ENCODE assay signal across 11 mouse cellular contexts in the genomic region with DNA sequence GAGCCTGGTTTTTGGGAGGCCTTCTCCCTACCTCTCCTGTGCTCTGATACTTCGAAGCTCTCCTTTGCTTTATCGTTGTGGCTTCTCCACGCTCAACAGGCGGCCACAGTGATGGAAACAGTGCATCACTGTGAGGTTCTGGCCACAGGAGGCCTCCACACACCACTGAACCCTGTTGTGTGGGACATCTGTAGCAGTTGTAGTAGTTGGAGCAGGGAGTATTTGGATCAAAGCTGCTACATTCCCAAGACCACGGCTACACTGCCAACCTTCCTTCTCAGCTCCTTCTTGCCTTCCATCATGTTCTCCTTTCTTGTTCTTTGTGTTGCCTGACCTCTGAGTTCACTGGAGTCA. TPM values are rescaled to one million over a fixed set of nuclear protein-coding genes. Genes with fewer than 3 reads are reported as not detected.
DNase-seq lines count a peak whose midpoint lies in the region; ATAC-seq and TF ChIP-seq lines count a peak whose summit lies in the region.
"Had no signal": no experiment of that assay in that cellular context is flagged by ENCODE, and none has a peak within 500 bp of the region (broad histone marks: within the 10 kb centered on the region; RNA-seq: fewer than 3 reads in every experiment).

No protein-coding gene starts in this region.

- no peaks in the 10 kb centered on the region for H3K79me3 ChIP-seq in C2C12 (ENCODE audit: low read depth)

- no peak for DNase-seq in frontal cortex, postnatal 25 days (ENCODE audit: low spot score in 2 of 2)
- DNase-seq in layer of hippocampus, adult 2 months (ENCODE audit: low spot score in 2 of 2) = no peak
- no peak for DNase-seq in layer of hippocampus, adult 9-11 months
- DNase-seq in embryo, embryonic 10.5 days (ENCODE audit: low spot score) = peak; percentile 30
- no peak for DNase-seq in thymus, postnatal 14 days
- DNase-seq in gastrocnemius, postnatal 36 days = no peak
- DNase-seq: cerebellum, postnatal 10 days; forebrain, postnatal 0 days had no signal

- H3K36me3 ChIP-seq in C2C12 (ENCODE audit: control insufficient read depth, insufficient read depth) = no peaks in the 10 kb centered on the region

- intact Hi-C loops in gastrocnemius, postnatal 36 days (cut with DNase I) = loop anchor here (5.0 kb wide), 1 partner anchor 195 kb away; no protein-coding TSS in a partner anchor

- H3K79me2 ChIP-seq in C2C12 (ENCODE audit: control insufficient read depth, insufficient read depth) = no peaks in the 10 kb centered on the region

- peak; percentile 40 for TF ChIP-seq CTCF in layer of hippocampus, adult 2 months (conservative IDR thresholded peaks at IDR 0.05)
- peak; percentile 15 for TF ChIP-seq CTCF in C2C12 (IDR thresholded peaks at IDR 0.05; ENCODE audit: control insufficient read depth, insufficient read depth, insufficient read length)

- H3K4me3 ChIP-seq in layer of hippocampus, adult 2 months = no peak overlapping the region
- no peak overlapping the region for H3K4me3 ChIP-seq in C2C12 (ENCODE audit: insufficient read depth, poor library complexity, severe bottlenecking)

- H3ac ChIP-seq in C2C12 (ENCODE audit: control insufficient read depth, insufficient read length, low read depth) = no peak overlapping the region

- ATAC-seq in frontal cortex, adult (ENCODE audit: low TSS enrichment) = peak; percentile 52; the same call in 1 of the 2 replicates
- ATAC-seq: forebrain, postnatal 0 days had no signal

- no peak overlapping the region for H3K27ac ChIP-seq in layer of hippocampus, adult 2 months
- H3K27ac ChIP-seq: macrophage had no signal

- H3K27me3 ChIP-seq in C2C12 (ENCODE audit: control insufficient read depth, insufficient read depth, insufficient read length) = no peaks in the 10 kb centered on the region

TF ChIP-seq in C2C12, 6 proteins besides CTCF, POLR2A, EP300 and RAD21:
- TF ChIP-seq MAX (IDR thresholded peaks at IDR 0.05) = no peak
- no peak for TF ChIP-seq USF1 (IDR thresholded peaks at IDR 0.05; ENCODE audit: low read depth)
- no peak for TF ChIP-seq MYOD1 (IDR thresholded peaks at IDR 0.05; ENCODE audit: control insufficient read depth, insufficient read length, low read depth)
- TF ChIP-seq MYOG (IDR thresholded peaks at IDR 0.05; ENCODE audit: control insufficient read depth, extremely low read depth, insufficient read length) = no peak
- TF ChIP-seq FOSL1 (IDR thresholded peaks at IDR 0.05; ENCODE audit: insufficient read depth, low read length, poor library complexity, severe bottlenecking) = no peak
- no peak for TF ChIP-seq CEBPB (IDR thresholded peaks at IDR 0.05; ENCODE audit: low read depth)

RNA-seq across cellular contexts. Expression of a gene that starts 55.0 kb away (rescaled TPM):
- total RNA-seq in layer of hippocampus, adult 2 months (2021) = 1 to 10 TPM; 5.4 to 6.7 TPM
- 18.4 TPM for polyA plus RNA-seq in C2C12 (2012; fragmentation: generic; extraction: Trizol)
- 10 to 100 TPM; 27.9 to 41.0 TPM for total RNA-seq in gastrocnemius, postnatal 36 days (2021)
